Mouse (Mus musculus) testis, postnatal 14 days (tissue): ENCODE measurements at regions not wholly inside any gene's neighbourhood (a gene's known extent, or its start where the extent isn't known, plus 50 kb on each side); places are given as distances from the start of the nearest gene placed in this dataset.
A peak's percentile ranks its signal among the peaks of the same experiment; 100 is the strongest.

Experiments
- DNase-seq: peaks from one replicate; pipeline ENCODE4 v3.0.0; 2021; ENCODE audit warnings: low spot score

DNA sequence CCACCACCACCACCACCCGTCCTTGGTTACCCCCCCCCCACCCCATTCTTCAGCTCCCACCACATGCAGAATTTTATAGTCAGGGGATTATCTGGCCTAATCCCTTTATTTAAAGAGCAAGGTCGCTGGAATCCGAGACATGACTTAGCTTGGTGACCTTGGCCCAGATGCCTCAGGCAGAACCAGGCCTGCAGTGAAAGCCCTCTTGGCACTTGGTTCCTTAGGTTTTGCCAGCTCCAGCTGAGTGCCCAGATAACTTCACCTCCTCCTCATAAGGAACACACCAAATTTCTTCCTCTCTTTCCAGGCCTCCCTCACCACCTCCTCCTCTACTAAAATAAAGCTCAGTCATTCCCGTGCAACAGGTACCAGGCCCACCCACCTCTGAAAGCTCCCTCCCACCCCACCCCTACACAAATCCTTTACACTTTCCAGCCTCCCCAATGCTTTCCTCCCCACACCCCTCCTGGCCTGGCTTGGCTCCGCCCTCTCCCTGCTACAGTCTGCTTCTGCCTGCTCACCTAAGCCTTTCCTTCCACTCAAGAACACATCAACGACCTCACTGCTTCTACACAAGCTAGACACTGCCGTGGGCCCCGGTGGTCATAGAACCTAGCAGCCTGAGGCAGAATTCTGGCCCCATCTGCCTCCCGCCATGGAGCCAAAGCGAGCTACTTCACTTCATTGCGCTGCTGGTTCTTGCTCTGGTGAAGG, 131.5 kb upstream of the Zfp703 start:
- DNase-seq = peak; percentile 60

DNA sequence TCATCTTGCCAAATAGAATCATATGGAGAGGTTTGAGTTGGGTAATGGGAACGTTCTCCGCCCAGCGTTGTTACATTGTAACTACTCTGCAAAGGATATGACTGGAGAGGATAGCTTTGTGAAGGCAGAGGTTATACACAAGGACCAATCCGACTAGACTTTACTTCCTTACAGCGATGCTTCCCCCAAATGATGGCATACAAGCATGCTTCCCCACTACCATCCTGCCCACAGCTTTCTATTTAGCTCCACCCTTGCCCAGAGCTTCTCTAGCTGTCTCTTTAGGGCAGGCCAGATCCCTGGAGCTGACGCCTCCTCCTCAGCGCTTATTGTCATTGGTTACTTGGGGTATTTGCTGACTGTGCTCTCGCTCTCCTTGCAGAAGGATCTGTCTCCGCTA, 130.1 kb upstream of the Zfp703 start:
- DNase-seq = peak; percentile 56

DNA sequence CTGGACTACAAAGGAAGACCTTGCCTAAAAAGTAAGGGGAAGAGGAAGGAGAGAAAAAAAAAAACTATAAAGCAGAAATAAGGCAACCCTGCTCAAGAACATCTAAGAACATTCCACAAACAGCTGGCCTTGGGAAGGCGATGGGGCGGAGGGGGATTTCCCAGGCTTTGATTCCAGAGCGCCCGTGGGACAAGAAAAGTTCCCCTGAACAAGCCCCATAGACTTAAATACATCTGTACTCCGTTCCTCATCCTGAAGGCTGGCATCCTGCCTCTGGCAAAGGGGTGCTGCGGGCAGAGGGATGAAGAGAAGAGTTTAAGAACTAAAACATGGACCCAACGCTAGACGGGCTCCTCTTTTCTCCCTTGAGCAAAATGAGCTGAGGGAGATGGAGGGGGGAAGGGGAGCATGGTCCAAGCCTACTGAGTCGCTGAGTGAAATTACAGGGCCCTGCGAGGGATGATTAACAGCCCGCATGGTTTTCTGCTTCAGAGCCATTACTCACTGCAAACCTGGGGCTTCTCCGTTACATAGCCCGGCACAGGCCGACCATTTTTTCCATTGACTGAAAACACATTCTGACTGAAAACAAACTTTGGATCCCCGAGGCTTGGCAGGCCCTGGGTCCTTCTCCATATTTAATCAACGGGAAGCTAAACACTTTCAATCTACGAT, 128.9 kb upstream of the Zfp703 start:
- no peak for DNase-seq

DNA sequence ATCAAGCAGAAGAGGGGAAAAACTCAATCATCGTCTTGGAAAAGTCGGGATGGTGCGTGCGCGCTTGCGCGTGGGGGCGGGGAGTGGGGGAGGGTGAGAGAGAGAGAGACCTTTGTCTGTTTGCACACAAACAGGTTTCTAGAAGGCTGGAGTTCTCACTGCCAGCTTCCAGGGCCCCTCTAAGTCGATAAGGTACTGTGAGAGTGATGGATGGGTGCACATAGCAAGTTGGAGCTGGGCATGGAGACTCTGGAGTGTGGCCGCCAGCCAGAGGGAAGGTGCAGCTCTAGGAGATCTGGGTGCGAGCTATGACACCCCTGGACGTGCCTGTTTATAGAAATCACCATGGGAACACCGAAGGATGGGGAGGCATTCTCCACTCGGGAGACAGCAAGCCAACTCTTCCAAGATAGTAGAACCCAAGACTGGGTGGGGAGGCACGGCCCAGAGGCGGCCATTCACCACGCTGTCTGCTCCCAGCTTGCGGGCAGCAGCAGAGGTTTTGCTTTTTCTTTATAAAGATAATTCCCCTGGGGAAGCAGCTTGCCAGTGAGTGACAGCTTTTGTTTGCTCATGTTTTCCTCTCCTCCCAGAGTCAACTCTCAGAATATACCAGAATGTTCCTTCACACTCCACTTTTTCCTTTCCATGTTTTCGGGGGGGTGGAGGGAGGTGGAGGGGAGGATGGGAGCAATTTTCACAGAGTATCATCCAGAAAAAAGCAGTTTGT, 128.0 kb upstream of the Zfp703 start:
- DNase-seq = no peak

DNA sequence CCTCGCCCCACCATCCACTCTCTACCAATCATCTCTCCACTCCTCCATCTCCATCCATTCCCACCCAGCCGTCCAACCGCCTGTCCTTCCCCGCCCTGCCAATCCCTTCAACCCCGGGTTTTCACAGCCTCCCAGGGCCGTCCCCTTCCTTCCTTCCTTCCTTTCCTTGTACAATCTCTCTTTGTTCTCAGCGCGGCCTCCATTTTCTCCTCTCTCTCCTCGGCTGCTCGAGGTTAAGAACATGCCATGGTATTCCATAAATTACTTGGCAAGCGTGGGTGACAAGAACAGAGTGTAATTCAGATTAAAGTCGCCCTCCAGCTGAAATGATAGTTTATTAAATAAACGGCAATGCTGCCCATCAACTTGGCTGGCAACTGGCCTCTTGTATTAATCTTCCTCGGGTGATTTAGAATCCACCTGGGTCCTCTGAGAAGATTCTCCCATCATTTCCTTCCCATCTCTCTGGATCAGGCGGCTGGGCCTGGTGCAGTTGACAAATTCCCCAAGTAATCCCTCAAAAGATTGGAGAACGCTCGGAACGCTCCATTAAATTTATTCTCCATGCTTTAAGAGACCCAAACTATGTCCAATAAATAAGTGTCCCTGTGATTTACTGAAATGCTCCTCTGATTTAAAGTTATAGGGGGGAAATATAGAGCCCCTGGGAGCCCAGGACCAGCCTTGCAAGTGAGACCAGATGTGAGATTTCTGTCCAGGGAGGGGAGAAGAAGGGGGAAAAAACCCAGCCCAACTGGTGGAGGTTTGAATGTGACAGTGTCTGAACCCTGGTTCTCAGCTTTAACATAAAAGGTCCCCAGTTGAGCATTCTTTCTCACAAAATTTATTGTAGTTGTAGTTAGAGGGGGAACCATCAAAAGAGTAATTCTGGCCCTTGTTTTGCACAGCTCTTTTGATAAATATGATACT, 125.0 kb upstream of the Zfp703 start:
- DNase-seq = no peak

DNA sequence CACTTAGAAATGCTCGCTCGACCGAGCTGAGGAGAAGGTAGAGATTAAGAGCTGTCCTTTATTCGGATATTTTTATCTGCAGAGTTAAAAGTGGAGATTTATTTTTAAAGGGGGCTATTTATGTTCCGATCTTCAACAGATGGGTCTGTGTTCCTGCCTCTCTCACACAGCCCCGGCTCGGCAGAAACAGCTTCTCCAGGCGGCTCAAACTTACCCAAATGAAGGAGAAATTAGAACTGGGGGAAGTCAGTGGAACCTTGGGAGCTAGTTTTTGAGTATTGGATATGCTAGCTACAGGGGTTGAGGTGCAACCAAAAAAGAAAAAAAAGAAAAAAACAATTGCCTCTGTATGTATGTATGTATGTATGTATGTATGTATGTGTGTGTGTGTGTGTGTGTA, 124.2 kb upstream of the Zfp703 start:
- no peak for DNase-seq

DNA sequence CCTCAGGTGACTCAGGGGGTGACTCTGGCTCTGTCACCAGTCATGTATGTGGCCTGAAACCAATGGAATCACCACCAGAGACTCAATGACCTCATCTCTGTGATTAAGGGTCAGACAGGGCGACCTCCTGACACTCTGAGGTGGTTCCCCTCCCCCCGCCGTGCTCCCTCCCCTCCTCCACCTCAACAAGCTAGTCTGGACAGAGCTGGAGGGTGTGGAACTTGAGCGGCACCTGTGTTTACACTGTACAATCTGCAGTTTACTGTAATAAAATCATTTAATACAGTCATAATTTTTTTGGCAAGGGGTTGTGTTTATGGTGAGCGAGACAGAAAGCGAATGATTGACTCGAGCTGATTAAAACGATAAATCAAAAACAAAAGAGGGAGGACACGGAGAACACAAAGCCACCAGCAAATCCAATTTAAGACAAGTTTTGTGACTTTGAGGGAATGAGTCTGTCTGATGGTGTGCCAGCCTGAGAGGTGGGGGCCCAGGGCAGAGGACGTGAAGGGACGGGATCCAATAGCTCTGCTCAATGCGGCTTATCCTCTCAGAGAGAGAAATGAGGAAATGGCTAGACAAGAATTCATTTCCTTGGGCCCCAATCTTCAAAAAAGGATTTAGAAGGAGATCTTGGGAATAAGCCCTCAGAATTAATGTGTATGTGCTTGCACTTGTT, 122.4 kb upstream of the Zfp703 start:
- no peak for DNase-seq

DNA sequence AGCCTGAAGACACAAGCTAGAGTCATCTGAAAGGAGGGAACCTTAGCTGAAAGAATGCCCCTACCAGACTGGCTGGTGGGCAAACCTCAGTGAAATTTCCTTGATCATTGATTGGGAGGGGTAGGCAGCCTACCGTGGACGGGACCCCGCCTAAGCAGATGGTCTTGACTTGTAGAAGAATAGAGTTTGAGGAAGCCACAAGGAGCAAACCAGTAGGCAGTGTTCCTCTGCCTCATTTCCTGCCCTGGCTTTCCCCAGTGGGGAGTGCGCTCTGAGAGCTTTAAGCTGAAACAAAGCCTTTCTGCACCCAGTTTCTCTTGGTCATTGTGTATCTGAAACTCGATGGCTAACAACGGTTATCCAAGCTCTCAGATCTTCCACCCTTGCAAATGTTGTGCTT, 121.9 kb upstream of the Zfp703 start:
- DNase-seq = no peak

DNA sequence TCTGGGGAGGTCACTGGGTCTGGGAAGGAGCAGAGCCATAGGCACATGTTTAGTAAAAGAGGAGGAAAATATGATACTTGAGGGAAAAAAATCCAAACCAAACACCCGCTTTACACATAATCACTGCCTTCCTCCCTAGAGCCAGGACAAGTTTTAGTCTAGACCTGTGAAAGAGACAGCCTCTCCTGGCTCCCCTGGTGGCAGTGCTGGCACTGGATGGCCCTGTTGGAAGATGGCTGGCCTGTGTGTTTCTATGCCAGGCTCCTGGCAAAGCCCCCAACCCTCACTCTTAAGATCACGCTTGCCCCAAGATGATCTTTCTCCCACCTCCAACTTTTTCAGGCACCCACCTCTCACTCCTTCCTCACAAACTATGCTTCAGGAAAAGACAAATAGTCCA, 112.6 kb upstream of the Zfp703 start:
- no peak for DNase-seq

DNA sequence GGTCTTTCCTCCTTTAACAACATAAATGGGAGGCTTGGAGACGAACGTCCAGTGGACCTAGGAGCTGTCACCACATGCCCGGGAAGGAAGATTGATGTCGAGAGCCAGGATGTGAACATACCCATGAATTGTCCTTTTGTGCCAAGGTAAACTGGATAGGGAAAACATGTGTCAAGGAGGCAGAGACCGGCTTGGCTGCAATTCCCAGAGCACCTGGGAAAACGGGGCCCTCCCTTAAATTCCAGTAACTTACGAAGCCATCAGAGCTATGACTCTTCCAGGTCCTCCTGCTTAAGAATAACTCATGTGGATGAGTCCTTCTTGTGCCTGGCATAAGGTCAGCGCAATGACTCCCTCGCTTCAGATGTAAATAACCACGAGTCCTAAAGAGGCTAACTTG, 112.2 kb upstream of the Zfp703 start:
- no peak for DNase-seq

DNA sequence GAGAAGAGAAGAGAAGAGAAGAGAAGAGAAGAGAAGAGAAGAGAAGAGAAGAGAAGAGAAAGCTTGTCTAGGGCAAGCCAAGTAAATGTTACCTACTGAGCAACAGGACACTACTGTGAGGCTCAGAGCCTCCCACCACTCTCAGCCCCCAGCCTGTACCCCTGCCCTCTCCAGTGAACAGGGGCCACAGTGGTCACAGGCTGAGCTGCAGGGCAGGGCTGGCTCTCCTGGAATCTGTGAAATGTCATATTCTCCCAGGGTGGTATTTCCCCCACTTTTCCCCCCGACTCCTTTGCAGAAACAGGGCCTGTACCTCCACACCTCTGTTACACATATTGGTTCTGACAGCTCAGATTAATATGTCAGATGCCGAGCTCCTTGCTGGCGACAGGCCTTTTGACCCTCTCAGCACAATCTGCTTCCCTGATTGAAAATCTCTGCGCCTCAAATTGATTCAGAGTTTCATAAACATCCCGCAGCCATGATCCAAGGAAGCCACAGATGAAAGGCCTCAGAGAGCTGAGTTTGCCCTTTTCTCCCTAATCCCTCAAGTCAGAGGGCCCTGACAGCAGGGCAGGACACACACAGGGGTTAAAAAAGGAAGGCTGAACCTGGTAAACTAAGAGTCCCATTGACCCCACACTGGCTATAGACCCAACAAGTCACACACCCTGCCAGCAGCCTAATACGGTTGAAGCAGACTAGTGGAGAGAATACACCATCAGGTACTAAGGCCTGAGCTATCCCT, 108.8 kb upstream of the Zfp703 start:
- DNase-seq = no peak

DNA sequence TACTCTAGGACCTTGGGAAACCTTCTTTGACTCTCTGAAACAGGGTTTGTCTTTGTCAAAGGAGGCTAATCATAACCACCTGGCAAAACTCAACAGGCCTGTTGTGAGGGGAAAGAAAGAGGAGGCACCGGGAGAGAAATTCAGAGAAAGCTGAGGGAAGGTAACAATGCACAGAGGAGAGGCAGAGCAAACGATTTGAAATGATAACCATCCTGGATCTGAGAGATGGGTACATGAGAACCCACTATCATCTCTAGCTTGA, 108.3 kb upstream of the Zfp703 start:
- DNase-seq = no peak

DNA sequence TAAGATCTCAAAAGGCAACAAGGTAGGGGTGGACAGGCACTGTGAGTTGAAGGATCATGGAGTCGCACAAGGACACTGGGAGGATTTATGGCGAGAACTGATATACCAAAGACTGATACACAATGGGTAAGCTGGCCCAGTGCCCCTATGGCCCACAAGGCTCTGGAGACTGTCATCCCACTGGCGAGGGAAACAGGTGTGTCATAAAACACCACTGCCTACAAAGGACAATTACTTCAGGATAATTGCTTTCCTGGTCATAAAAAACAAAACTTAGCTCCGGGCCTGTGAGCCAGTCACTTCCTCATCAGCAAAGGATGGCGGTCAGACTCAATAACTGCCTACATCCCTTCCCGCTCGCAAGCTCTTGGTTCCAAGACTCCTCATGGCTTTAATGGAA, 105.3 kb upstream of the Zfp703 start:
- no peak for DNase-seq

DNA sequence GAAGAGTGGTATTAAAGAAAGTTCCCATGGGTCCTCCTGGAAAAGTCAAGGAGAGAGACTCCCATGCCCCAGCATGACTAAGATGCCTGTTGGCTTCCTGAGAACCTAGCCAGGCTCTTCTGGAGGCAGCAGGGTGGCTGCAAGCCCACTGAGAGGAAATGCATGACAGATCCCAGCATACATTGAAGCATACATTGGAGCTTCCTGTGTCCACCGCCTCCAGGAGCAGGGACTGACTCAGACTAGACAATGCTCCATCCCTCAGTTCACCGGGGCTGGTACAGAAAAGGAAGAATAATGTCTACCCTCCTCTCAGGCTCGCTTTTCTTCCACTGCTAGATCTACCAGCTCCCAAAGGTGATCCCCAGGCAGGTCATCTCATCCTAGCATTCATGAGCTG, 104.7 kb upstream of the Zfp703 start:
- DNase-seq = no peak

DNA sequence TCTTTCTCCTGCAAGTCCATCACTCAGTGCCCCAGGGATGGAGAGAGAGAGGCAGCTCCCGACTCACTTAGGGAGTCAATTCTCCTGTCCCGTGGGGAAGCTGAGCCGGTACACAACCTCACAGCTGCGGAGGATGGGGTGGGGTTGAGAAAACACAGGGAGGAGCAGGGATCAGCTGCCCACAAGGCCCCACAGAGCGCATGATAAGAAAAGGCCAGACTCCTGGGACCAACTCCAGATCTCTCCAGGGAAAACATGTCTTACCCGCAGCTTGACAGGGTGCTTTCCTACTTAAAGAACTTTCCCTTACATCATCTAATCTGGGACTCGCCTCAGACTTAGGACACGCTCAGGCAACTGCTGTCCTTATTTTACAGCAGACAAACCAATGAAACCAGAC, 104.3 kb upstream of the Zfp703 start:
- DNase-seq = no peak

DNA sequence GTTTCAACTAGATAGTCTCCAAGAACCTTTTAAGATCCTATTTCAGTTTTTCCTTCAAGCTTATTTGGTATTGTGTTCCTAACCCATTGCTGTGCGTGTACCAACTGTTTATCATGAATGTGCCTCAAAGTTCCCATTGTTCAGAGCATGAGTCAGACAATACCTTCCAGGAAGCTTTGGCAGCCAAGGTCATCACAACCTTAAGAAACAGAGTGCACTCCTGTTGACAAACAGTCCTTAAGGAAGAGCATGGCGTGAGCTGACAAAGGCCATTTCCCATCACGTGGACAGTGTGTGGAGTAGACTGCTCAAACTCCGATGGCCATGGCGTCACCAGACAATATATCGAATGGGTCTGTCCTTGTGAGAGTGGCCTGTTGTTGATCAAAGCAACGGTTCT, 96.9 kb upstream of the Zfp703 start:
- DNase-seq = no peak

DNA sequence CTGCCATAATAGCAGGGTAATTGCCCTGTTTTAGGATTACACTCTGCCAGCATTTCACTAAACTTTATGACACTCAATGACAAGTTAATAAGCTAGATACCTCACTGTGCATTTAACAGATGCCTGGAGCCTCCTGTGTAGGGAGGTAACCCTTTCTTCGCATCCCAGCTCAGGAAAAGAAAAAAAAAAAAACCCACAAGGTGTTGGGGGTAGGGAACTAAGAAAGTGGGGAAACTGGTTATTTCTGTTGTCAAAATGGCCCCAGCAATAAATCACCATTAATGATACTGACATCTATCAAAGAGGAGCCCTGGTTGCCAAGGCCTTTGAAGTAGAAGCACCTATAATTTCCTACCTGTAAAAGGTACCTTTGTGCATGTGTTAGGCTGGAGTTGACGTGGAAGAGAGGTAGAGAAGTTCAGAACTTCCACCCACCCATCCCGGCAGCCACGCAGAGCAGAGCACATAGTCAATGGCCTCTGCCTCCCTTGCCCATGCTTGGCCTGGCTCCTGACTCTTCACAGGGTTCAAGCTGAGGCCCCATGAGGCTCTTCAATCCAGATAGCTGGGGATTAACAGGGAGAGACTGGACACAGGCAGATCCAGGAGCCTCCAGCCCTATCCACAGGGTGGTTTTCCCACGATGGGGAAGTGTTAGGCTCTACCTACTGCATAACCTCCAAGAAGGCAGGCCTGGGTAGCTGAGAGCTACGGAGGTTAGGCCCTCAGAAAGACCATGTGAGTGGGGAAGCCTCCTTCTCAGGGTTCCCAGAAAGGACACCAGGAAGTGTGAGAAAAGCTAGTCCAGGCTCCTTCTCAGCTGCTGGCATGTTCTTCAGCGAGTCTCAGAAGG, 95.6 kb upstream of the Zfp703 start:
- DNase-seq = no peak

DNA sequence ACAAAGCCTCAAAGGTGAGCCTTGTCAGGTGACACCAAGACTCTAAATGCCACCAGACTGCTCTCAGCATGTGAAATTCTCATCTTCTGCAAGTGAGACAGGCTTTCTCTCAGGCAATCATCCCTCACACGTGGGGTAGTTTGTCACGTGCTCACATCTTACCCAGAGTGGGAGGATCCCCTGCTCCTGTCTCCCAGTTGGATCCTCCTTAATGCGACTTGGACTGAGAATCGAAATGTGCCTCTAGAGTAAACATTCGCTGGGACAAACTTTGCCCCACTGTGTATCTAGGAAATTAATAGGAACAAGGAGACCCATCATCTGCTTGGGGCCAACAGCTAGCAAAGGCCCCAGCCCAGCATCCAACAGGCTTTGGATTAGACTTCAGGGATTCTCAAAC, 94.5 kb upstream of the Zfp703 start:
- DNase-seq = no peak

DNA sequence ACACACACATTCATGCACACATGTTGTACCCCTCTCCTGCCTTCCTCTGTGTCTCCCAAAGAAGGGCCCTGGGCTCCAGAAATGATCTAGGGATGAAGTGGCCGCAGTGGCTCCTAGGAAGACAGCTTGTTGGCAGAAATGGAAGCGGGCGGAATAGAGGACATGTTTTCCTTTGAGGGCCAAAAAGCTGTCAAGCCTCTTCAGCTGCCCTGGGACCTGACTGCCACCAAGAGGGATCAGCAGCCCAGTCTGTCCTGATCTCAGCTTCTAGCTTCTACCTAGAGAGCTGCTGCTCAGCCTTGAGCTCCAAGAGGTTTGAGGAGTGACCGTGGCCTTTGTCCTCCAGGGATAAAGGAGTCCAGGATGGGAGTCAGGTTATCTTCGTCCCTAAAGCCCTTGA, 93.8 kb upstream of the Zfp703 start:
- no peak for DNase-seq

DNA sequence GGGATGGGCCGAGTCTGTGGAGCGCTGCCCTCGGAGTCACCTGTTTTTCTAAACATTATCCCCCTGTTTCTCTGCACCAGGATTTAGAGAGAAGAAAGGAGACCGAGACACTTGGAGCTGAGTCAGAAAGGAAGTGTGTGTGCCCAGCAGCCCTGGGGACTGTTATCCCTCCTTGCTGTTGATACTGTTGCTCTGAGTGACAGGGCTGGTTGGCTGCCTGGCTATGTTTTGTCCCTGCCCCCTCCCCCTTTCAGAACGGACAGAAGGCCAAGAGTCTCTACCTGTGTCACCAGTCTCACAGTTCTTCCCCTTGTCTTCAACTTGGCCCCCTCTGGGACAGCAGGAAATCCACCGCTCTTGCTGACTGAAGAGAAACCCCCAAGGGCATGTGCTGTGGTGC, 93.4 kb upstream of the Zfp703 start:
- DNase-seq = no peak
